Mouse (Mus musculus) erythroblast, embryonic 14.5 days (primary cell): ENCODE measurements around the gene Afdn.

Experiments used
- GATA1 ChIP-seq: IDR thresholded peaks from 2 replicates; pipeline ENCODE4 v1.6.1; 2012; ENCODE audit warnings: low read length, inconsistent platforms, mixed read lengths
- TAL1 ChIP-seq: IDR thresholded peaks from 3 replicates; pipeline ENCODE4 v1.6.1; 2012; ENCODE audit warnings: low read length, inconsistent platforms, mixed read lengths

DNA sequence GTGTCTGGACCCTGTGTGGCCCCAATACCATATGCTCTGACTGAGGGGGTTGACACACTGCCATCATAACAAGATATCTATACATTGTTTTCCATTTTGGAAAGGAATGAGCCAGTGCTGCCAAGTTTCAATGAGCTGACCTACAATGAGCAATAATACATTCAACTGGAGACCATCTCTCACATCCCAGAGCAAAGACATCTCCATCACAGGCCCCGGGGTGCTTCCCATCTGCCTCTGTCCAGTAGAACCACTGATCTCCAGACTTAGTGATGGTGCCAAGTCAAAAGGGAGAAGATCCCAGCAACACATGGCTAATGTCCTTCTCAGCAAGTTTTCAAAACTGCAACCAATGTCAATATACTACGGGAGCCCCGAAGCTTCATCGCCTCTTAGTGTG lies 177.4 kb downstream of the Afdn start:
- no peak for TF ChIP-seq GATA1
- TF ChIP-seq TAL1: no peak
